Mouse (Mus musculus): ENCODE results near the gene Gmds. TPM values are rescaled to one million over a fixed set of nuclear protein-coding genes. Genes with fewer than 3 reads are reported as not detected.
A peak's percentile ranks its signal among the peaks of the same experiment; 100 is the strongest.

Gmds gene
- polyA plus RNA-seq, 1 experiment from 2014 or later = 38.0 TPM

DNA sequence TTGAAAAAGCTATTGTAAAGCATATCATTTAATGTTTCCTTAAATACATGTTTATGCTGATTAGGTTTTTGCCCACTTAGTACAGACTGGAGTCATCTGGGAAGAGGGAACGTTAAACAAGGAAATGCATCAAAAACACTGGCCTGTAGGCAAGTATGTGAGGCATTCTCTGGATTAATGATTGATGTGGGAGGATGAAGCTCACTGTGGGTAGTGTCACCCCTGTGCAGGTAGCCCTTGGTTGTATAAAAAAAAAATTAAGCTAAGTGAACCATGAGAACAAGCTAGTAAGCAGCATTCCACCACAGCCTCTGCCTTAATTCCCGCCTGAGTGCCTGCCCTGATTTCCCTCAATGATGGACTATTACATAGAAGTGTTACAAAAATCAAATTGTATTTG lies 163.5 kb downstream of the Gmds start:
- ATAC-seq (ENCODE audit: low FRiP score, low TSS enrichment) = peak; percentile 75
- H3K4me2 ChIP-seq (replicated peaks; ENCODE audit: low read depth, low read length) = no peak overlapping the region
- 62% methylated on average over 2 of the region's 2 CpGs for WGBS

DNA sequence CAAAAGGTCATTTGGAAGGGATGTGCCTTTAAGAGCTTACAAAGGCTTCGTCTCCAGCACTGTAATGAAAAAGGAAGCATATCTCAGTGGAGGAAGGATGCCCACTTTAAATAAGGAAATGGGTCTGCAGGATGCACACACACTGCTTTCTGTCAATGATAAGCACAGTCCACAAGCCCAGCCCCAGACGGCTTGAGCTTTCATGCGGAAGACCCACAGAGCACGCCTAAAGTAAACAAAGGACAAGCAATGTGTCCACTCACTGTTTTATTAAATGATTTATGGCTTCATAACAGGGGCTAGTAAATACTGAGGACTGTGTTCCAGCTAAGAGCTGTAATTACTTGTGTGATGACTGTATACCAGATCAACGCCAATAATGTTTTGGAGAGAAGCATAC lies 169.4 kb downstream of the Gmds start:
- Histone ChIP-seq H3K27me3 (ENCODE audit: insufficient read depth, low read length) (no peaks in the 10 kb centered on the region), H3K4me3 (ENCODE audit: low read length) (no peak overlapping the region), H3K27ac (ENCODE audit: low read length) (no peak overlapping the region), H3K9me3 (ENCODE audit: low read length) (no peaks in the 10 kb centered on the region), H3K9ac (replicated peaks; ENCODE audit: low read length) (no peak overlapping the region), H3K4me1 (ENCODE audit: insufficient read depth, low read length) (peaks cover 8% of the 10 kb centered on the region), H3K36me3 (ENCODE audit: insufficient read depth, low read length) (no peaks in the 10 kb centered on the region), H3K4me2 (replicated peaks; ENCODE audit: low read depth, low read length) (no peak overlapping the region)
- WGBS = 9% methylated on average over 5 of the region's 5 CpGs
- ATAC-seq (ENCODE audit: low FRiP score, low TSS enrichment) = peak; percentile 96

More for the DNA sequence above, 163.5 kb downstream of the Gmds start:
- Histone ChIP-seq H3K27me3 (ENCODE audit: insufficient read depth, low read length) (no peaks in the 10 kb centered on the region), H3K36me3 (ENCODE audit: insufficient read depth, low read length) (no peaks in the 10 kb centered on the region), H3K4me3 (ENCODE audit: low read length) (no peak overlapping the region), H3K27ac (ENCODE audit: low read length) (no peak overlapping the region), H3K9me3 (ENCODE audit: low read length) (no peaks in the 10 kb centered on the region), H3K9ac (replicated peaks; ENCODE audit: low read length) (no peak overlapping the region), H3K4me1 (ENCODE audit: insufficient read depth, low read length) (peaks cover 17% of the 10 kb centered on the region)

DNA sequence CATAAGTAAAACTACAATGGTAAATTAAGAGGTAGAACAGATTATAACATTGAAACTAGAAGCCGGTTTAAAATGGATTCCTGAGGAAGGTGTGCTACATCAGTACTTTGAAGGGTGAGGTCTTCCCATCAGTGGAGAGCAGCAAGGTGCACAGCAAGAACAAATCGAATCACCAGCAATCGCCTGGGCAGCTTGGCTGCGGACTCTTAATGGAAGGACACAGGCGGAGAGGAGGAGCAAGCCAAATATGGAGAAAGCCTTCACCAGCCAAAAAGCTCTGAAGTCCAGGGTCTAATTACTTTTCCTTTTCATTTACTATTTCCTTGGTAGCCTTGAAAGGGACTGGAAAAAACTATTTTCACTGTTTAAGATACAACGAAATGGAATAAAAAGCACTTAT lies 170.7 kb downstream of the Gmds start:
- Histone ChIP-seq H3K27me3 (ENCODE audit: insufficient read depth, low read length) (no peaks in the 10 kb centered on the region), H3K4me2 (replicated peaks; ENCODE audit: low read depth, low read length) (no peak overlapping the region), H3K4me1 (ENCODE audit: insufficient read depth, low read length) (peaks cover 8% of the 10 kb centered on the region), H3K27ac (ENCODE audit: low read length) (no peak overlapping the region), H3K9ac (replicated peaks; ENCODE audit: low read length) (no peak overlapping the region), H3K9me3 (ENCODE audit: low read length) (no peaks in the 10 kb centered on the region), H3K4me3 (ENCODE audit: low read length) (no peak overlapping the region), H3K36me3 (ENCODE audit: insufficient read depth, low read length) (no peaks in the 10 kb centered on the region)
- no peak for ATAC-seq (ENCODE audit: low FRiP score, low TSS enrichment)
- 86% methylated on average over 6 of the region's 6 CpGs for WGBS

DNA sequence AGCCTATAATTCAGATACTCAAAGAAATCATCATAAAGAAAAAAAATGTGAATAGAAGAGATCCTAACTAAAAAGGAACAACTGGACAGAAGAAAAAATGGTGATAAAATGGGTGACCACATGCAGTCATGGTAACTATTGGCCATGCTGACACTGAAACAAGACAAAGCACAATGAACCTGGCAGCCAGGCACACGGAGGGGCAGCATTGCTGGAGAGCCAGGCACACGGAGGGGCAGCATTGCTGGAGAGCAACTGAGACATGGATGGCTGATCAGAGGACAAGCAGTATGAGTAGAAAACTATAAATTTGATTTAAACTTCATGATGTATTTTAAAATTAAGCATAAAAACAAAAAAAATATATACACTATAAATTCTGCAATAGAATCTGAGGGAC lies 173.0 kb downstream of the Gmds start:
- Histone ChIP-seq H3K9ac (replicated peaks; ENCODE audit: low read length) (no peak overlapping the region), H3K4me2 (replicated peaks; ENCODE audit: low read depth, low read length) (no peak overlapping the region), H3K9me3 (ENCODE audit: low read length) (no peaks in the 10 kb centered on the region), H3K27me3 (ENCODE audit: insufficient read depth, low read length) (no peaks in the 10 kb centered on the region), H3K36me3 (ENCODE audit: insufficient read depth, low read length) (no peaks in the 10 kb centered on the region), H3K4me3 (ENCODE audit: low read length) (no peak overlapping the region), H3K4me1 (ENCODE audit: insufficient read depth, low read length) (peaks cover 12% of the 10 kb centered on the region), H3K27ac (ENCODE audit: low read length) (no peak overlapping the region)
- 42% methylated on average over 2 of the region's 2 CpGs for WGBS
- no peak for ATAC-seq (ENCODE audit: low FRiP score, low TSS enrichment)

DNA sequence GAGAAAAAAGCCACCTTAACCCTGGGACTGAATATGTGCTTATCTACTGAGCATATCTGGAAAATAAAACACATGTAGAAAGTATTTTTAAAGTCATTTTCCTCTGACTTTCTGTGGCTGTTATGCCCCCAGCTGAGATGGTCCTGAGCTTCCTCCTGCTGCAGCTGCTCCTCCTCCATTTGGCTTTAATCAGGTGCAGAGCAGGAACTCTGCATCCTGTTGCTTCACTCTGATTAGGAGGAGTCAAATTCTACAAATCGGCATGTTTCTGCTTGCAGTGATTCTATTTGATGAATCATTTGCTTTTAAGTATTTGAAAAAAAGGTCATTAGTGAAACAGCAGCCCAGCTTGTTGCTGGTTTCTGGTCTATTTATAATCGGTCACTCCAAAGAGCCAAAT lies 177.0 kb downstream of the Gmds start:
- 38% methylated on average over 2 of the region's 2 CpGs for WGBS
- Histone ChIP-seq H3K4me2 (replicated peaks; ENCODE audit: low read depth, low read length) (no peak overlapping the region), H3K4me3 (ENCODE audit: low read length) (no peak overlapping the region), H3K9ac (replicated peaks; ENCODE audit: low read length) (no peak overlapping the region), H3K4me1 (ENCODE audit: insufficient read depth, low read length) (peaks cover 4% of the 10 kb centered on the region; the same call in 1 of the 2 replicates), H3K27me3 (ENCODE audit: insufficient read depth, low read length) (no peaks in the 10 kb centered on the region), H3K9me3 (ENCODE audit: low read length) (no peaks in the 10 kb centered on the region), H3K27ac (ENCODE audit: low read length) (no peak overlapping the region), H3K36me3 (ENCODE audit: insufficient read depth, low read length) (no peaks in the 10 kb centered on the region)
- no peak for ATAC-seq (ENCODE audit: low FRiP score, low TSS enrichment)

DNA sequence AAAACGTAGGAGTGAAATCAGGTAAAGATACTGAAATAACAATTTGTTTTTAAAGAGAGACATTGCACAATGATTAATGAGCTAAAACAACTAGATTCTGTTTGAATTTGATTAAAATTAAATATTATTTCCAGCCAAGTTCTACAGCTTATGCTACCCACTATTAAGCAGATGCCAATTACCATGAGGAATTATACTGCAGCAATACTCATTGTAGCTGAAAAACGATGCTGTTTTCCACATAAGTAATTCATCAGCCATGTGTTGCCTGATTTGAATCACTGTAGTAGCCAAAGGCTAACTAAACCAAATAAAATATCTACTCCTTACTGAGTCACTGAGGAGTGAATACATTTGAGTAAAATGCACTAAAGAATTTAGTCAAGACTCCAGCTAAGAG lies 180.3 kb downstream of the Gmds start:
- no peaks in the 10 kb centered on the region for H3K27me3 ChIP-seq (ENCODE audit: insufficient read depth, low read length)
- no peak for ATAC-seq (ENCODE audit: low FRiP score, low TSS enrichment)
- no peaks in the 10 kb centered on the region for H3K36me3 ChIP-seq (ENCODE audit: insufficient read depth, low read length)
- no peaks in the 10 kb centered on the region for H3K9me3 ChIP-seq (ENCODE audit: low read length)
- H3K9ac ChIP-seq (replicated peaks; ENCODE audit: low read length) = no peak overlapping the region
- H3K4me1 ChIP-seq (ENCODE audit: insufficient read depth, low read length) = peaks cover 4% of the 10 kb centered on the region; the same call in 1 of the 2 replicates
- no peak overlapping the region for H3K4me2 ChIP-seq (replicated peaks; ENCODE audit: low read depth, low read length)
- H3K4me3 ChIP-seq (ENCODE audit: low read length) = no peak overlapping the region
- WGBS = 53% methylated on average over 2 of the region's 2 CpGs
- no peak overlapping the region for H3K27ac ChIP-seq (ENCODE audit: low read length)

DNA sequence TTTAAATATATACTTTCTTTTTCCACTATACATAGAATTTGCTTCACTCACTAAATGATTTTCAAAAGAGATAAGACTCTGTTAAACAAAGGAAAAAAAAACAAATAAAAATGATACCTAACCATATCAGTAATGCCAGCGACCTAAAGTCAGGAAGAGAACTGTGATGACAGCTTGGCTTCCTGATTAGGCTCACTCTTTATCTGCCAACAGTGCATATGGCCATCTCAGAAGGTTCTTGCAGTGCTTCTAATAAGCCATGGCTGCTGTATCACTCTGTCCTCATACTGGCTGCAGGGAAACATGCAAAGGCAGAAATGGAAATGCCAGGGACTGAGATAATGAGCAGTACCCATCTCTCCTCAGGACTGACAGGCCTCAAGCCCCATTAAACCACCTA lies 192.6 kb downstream of the Gmds start:
- Histone ChIP-seq H3K9ac (replicated peaks; ENCODE audit: low read length) (no peak overlapping the region), H3K9me3 (ENCODE audit: low read length) (no peaks in the 10 kb centered on the region), H3K27ac (ENCODE audit: low read length) (no peak overlapping the region), H3K4me2 (replicated peaks; ENCODE audit: low read depth, low read length) (no peak overlapping the region), H3K4me3 (ENCODE audit: low read length) (no peak overlapping the region), H3K36me3 (ENCODE audit: insufficient read depth, low read length) (no peaks in the 10 kb centered on the region), H3K27me3 (ENCODE audit: insufficient read depth, low read length) (no peaks in the 10 kb centered on the region), H3K4me1 (ENCODE audit: insufficient read depth, low read length) (0 out of 2 replicates have a peak, but pooled peaks cover 6% of the 10 kb centered on the region)
- 55% methylated on average over 1 of the region's 1 CpGs for WGBS
- no peak for ATAC-seq (ENCODE audit: low FRiP score, low TSS enrichment)

DNA sequence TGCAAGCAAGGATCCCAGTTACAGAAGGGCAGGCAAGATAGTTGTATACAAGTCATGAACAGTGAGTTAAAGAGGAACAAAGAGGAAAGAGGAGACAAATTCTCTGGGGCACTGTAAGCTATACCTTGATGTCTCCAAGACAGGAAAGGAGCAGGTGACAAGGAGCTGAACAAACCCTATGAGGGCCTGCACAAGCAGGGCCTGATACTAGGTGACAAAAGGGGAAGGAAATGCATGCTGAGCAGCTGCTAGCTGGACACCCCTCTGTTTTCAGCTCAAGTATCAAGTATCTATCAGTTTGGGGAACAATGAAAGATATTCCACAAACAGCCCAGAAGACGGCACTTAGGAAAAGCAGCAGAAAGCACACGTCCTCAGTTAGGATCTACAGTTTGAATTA lies 193.4 kb downstream of the Gmds start:
- Histone ChIP-seq H3K4me2 (replicated peaks; ENCODE audit: low read depth, low read length) (no peak overlapping the region), H3K27ac (ENCODE audit: low read length) (no peak overlapping the region), H3K9ac (replicated peaks; ENCODE audit: low read length) (no peak overlapping the region), H3K27me3 (ENCODE audit: insufficient read depth, low read length) (no peaks in the 10 kb centered on the region), H3K36me3 (ENCODE audit: insufficient read depth, low read length) (no peaks in the 10 kb centered on the region), H3K4me1 (ENCODE audit: insufficient read depth, low read length) (0 out of 2 replicates have a peak, but pooled peaks cover under 1% of the 10 kb centered on the region), H3K9me3 (ENCODE audit: low read length) (no peaks in the 10 kb centered on the region), H3K4me3 (ENCODE audit: low read length) (no peak overlapping the region)
- 66% methylated on average over 2 of the region's 2 CpGs for WGBS
- no peak for ATAC-seq (ENCODE audit: low FRiP score, low TSS enrichment)

DNA sequence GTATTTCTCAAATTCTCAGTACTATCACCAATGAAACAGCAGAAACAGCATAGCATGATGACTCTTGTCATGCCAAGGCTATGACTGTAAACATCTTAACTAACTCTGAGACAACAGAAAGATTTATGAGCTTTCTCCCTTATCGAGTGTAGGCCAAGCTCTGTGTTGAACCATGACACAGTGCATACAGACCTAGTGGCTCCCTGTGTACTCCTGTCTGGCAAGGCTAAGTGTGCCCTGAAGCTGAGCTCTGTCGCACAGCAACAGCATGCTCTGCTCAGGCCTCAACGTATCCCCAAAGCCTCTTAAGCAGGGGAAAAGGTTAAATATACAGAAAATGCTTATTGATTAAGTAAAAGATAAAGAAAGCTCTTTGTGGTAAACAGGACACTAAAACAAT lies 194.9 kb downstream of the Gmds start:
- Histone ChIP-seq H3K4me1 (ENCODE audit: insufficient read depth, low read length) (no peaks in the 10 kb centered on the region), H3K4me3 (ENCODE audit: low read length) (no peak overlapping the region), H3K9ac (replicated peaks; ENCODE audit: low read length) (no peak overlapping the region), H3K4me2 (replicated peaks; ENCODE audit: low read depth, low read length) (no peak overlapping the region), H3K36me3 (ENCODE audit: insufficient read depth, low read length) (no peaks in the 10 kb centered on the region), H3K27ac (ENCODE audit: low read length) (no peak overlapping the region), H3K9me3 (ENCODE audit: low read length) (no peaks in the 10 kb centered on the region), H3K27me3 (ENCODE audit: insufficient read depth, low read length) (no peaks in the 10 kb centered on the region)
- WGBS = 52% methylated on average over 3 of the region's 3 CpGs
- ATAC-seq (ENCODE audit: low FRiP score, low TSS enrichment) = no peak

DNA sequence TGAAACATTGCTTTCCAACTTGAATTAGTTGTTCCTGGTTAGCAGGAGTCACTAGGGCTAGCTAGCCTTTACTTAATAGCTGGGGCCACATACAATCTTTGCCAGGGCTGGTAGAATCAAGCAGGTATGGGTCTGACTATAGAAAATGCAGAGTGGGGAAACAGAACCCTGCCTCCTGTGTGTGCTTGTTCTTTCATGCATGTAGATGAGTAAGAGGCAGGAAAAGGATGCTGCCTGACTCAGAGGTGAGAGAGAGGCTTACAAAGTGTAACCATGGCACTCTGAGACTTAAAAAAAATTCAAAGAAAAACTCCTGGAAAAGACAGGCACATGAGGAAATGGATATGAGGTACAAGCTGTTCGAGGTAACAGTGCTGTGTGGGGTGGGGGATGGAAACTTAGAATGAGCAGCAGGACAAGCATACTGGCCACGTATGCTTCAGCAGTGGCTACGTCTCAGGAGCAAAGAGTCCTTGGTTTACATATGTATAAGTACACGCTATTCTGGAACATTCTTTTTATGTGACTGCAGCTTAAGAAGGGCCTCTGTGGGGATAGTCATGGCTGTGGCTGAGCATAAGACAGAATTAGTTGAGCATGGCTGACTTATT lies 203.8 kb downstream of the Gmds start:
- Histone ChIP-seq H3K9ac (replicated peaks; ENCODE audit: low read length) (no peak overlapping the region), H3K36me3 (ENCODE audit: insufficient read depth, low read length) (no peaks in the 10 kb centered on the region), H3K9me3 (ENCODE audit: low read length) (no peaks in the 10 kb centered on the region), H3K27ac (ENCODE audit: low read length) (no peak overlapping the region), H3K27me3 (ENCODE audit: insufficient read depth, low read length) (no peaks in the 10 kb centered on the region), H3K4me1 (ENCODE audit: insufficient read depth, low read length) (0 out of 2 replicates have a peak, but pooled peaks cover 4% of the 10 kb centered on the region), H3K4me3 (ENCODE audit: low read length) (no peak overlapping the region), H3K4me2 (replicated peaks; ENCODE audit: low read depth, low read length) (no peak overlapping the region)
- no peak for ATAC-seq (ENCODE audit: low FRiP score, low TSS enrichment)
- WGBS = 66% methylated on average over 4 of the region's 4 CpGs
